Mouse (Mus musculus): ENCODE results near the gene Adamtsl1. TPM values are rescaled to one million over a fixed set of nuclear protein-coding genes. Genes with fewer than 3 reads are reported as not detected.

Gene Adamtsl1
- polyA plus RNA-seq, 1 experiment from 2014 or later, result 13.2 TPM

- Histone ChIP-seq H3K4me1 (ENCODE audit: control insufficient read depth, insufficient read depth, low read length) (no peaks in the 10 kb centered on the region), H3K27me3 (ENCODE audit: control insufficient read depth, insufficient read depth, low read length) (no peaks in the 10 kb centered on the region), H3K36me3 (ENCODE audit: control insufficient read depth, insufficient read depth, low read length) (no peaks in the 10 kb centered on the region), H3K9ac (ENCODE audit: low read depth, low read length) (no peak overlapping the region), H3K9me3 (replicated peaks; ENCODE audit: control insufficient read depth, low read length) (no peaks in the 10 kb centered on the region), H3K4me3 (ENCODE audit: low read depth, low read length) (no peak overlapping the region), H3K27ac (ENCODE audit: low read depth, low read length) (no peak overlapping the region), H3K4me2 (no peak overlapping the region)
- 69% methylated on average over 1 of the region's 1 CpGs for WGBS (ENCODE audit: insufficient replicate concordance)
- ATAC-seq (replicated peaks; ENCODE audit: insufficient number of reproducible peaks, low FRiP score, low TSS enrichment), result no peak
Measured at GRCm38 (mm10) chr4:85824705-85825085, 310.7 kb downstream of the Adamtsl1 start.

DNA sequence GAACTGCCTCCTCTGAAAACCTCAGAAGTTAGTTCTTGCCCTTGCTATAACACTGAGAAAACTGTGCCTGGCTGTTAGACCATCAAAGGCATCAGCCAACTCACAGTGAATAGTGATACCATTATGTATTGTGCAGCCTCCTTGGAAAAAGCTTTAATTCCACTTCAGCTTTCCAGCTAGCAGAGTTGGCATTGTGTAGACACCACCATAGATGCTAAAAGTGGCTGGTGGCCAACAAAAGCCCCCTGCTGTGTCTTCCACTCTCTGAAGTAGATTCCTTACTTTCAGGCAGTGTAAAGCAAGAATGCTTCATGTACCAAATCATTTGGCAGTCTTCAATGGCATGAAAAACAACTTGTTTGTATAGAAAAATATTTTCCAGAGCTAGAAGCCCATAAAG is 323.1 kb downstream of the Adamtsl1 start:
- no peak overlapping the region for H3K4me2 ChIP-seq
- H3K36me3 ChIP-seq (ENCODE audit: control insufficient read depth, insufficient read depth, low read length), result no peaks in the 10 kb centered on the region
- no peaks in the 10 kb centered on the region for H3K9me3 ChIP-seq (replicated peaks; ENCODE audit: control insufficient read depth, low read length)
- H3K4me1 ChIP-seq (ENCODE audit: control insufficient read depth, insufficient read depth, low read length), result no peaks in the 10 kb centered on the region
- ATAC-seq (replicated peaks; ENCODE audit: insufficient number of reproducible peaks, low FRiP score, low TSS enrichment), result no peak
- no peak overlapping the region for H3K27ac ChIP-seq (ENCODE audit: low read depth, low read length)
- no peak overlapping the region for H3K9ac ChIP-seq (ENCODE audit: low read depth, low read length)
- H3K4me3 ChIP-seq (ENCODE audit: low read depth, low read length), result no peak overlapping the region
- H3K27me3 ChIP-seq (ENCODE audit: control insufficient read depth, insufficient read depth, low read length), result no peaks in the 10 kb centered on the region

GRCm38 (mm10) chr4:85837532-85837965 is 323.6 kb downstream of the Adamtsl1 start:
- 68% methylated on average over 5 of the region's 5 CpGs for WGBS (ENCODE audit: insufficient replicate concordance)
- no peaks in the 10 kb centered on the region for H3K36me3 ChIP-seq (ENCODE audit: control insufficient read depth, insufficient read depth, low read length)
- no peaks in the 10 kb centered on the region for H3K4me1 ChIP-seq (ENCODE audit: control insufficient read depth, insufficient read depth, low read length)
- H3K27ac ChIP-seq (ENCODE audit: low read depth, low read length), result no peak overlapping the region
- no peaks in the 10 kb centered on the region for H3K9me3 ChIP-seq (replicated peaks; ENCODE audit: control insufficient read depth, low read length)
- no peak for ATAC-seq (replicated peaks; ENCODE audit: insufficient number of reproducible peaks, low FRiP score, low TSS enrichment)
- no peak overlapping the region for H3K9ac ChIP-seq (ENCODE audit: low read depth, low read length)
- no peak overlapping the region for H3K4me3 ChIP-seq (ENCODE audit: low read depth, low read length)
- no peaks in the 10 kb centered on the region for H3K27me3 ChIP-seq (ENCODE audit: control insufficient read depth, insufficient read depth, low read length)
- H3K4me2 ChIP-seq, result no peak overlapping the region

DNA sequence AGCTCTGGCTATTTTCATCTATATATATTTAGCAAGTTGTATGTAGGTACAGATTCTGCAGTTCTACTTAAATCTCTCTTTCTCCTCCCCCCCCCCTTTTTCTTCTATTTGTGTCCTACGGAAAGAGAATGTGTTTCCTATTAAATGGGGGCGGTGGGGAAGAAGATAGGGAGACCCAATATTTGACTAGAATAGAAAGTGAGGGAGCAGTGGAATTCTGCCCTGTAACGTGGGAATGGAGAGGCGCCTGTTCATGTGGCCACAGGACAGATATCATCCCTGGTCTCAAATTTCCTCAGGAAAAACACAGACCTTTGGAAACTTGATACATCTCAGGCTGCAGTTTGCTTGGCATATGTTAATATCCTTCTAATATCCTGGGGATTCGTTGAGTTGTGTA is 324.1 kb downstream of the Adamtsl1 start:
- ATAC-seq (replicated peaks; ENCODE audit: insufficient number of reproducible peaks, low FRiP score, low TSS enrichment), result no peak
- 39% methylated on average over 5 of the region's 5 CpGs for WGBS (ENCODE audit: insufficient replicate concordance)
- Histone ChIP-seq H3K9ac (ENCODE audit: low read depth, low read length) (no peak overlapping the region), H3K27me3 (ENCODE audit: control insufficient read depth, insufficient read depth, low read length) (no peaks in the 10 kb centered on the region), H3K36me3 (ENCODE audit: control insufficient read depth, insufficient read depth, low read length) (no peaks in the 10 kb centered on the region), H3K27ac (ENCODE audit: low read depth, low read length) (no peak overlapping the region), H3K4me1 (ENCODE audit: control insufficient read depth, insufficient read depth, low read length) (no peaks in the 10 kb centered on the region), H3K9me3 (replicated peaks; ENCODE audit: control insufficient read depth, low read length) (no peaks in the 10 kb centered on the region), H3K4me3 (ENCODE audit: low read depth, low read length) (no peak overlapping the region), H3K4me2 (no peak overlapping the region)

- no peaks in the 10 kb centered on the region for H3K27me3 ChIP-seq (ENCODE audit: control insufficient read depth, insufficient read depth, low read length)
- 72% methylated on average over 9 of the region's 9 CpGs for WGBS (ENCODE audit: insufficient replicate concordance)
- H3K9ac ChIP-seq (ENCODE audit: low read depth, low read length), result no peak overlapping the region
- no peaks in the 10 kb centered on the region for H3K9me3 ChIP-seq (replicated peaks; ENCODE audit: control insufficient read depth, low read length)
- ATAC-seq (replicated peaks; ENCODE audit: insufficient number of reproducible peaks, low FRiP score, low TSS enrichment), result no peak
- no peaks in the 10 kb centered on the region for H3K36me3 ChIP-seq (ENCODE audit: control insufficient read depth, insufficient read depth, low read length)
- no peak overlapping the region for H3K4me2 ChIP-seq
- H3K27ac ChIP-seq (ENCODE audit: low read depth, low read length), result no peak overlapping the region
- H3K4me1 ChIP-seq (ENCODE audit: control insufficient read depth, insufficient read depth, low read length), result no peaks in the 10 kb centered on the region
- H3K4me3 ChIP-seq (ENCODE audit: low read depth, low read length), result no peak overlapping the region
Measured at GRCm38 (mm10) chr4:85842113-85842512, 328.1 kb downstream of the Adamtsl1 start.

DNA sequence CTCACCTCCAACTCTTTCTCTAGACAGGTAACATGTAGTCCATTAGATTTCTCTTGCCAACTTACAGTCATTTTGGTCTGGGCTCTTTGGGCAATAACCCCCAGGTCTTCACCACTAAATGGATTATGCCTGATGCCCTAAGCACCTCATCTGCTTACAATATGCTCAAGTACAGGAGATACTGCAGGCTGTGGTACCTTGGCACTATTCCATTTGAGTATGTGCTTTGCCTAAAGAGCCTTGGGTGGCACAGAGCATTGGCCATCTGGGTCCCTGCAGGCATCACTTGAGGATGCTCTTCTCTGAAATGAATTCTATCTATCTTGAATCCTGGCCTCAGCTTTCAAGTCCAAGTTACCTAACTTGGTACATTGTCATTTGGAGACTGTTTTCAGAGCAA is 330.4 kb downstream of the Adamtsl1 start:
- no peak overlapping the region for H3K4me2 ChIP-seq
- no peak for ATAC-seq (replicated peaks; ENCODE audit: insufficient number of reproducible peaks, low FRiP score, low TSS enrichment)
- H3K4me1 ChIP-seq (ENCODE audit: control insufficient read depth, insufficient read depth, low read length), result no peaks in the 10 kb centered on the region
- H3K27ac ChIP-seq (ENCODE audit: low read depth, low read length), result no peak overlapping the region
- H3K4me3 ChIP-seq (ENCODE audit: low read depth, low read length), result no peak overlapping the region
- H3K36me3 ChIP-seq (ENCODE audit: control insufficient read depth, insufficient read depth, low read length), result no peaks in the 10 kb centered on the region
- H3K27me3 ChIP-seq (ENCODE audit: control insufficient read depth, insufficient read depth, low read length), result no peaks in the 10 kb centered on the region
- H3K9me3 ChIP-seq (replicated peaks; ENCODE audit: control insufficient read depth, low read length), result no peaks in the 10 kb centered on the region
- no peak overlapping the region for H3K9ac ChIP-seq (ENCODE audit: low read depth, low read length)

GRCm38 (mm10) chr4:85845931-85846330 is 332.0 kb downstream of the Adamtsl1 start:
- no peaks in the 10 kb centered on the region for H3K9me3 ChIP-seq (replicated peaks; ENCODE audit: control insufficient read depth, low read length)
- H3K9ac ChIP-seq (ENCODE audit: low read depth, low read length), result no peak overlapping the region
- H3K4me3 ChIP-seq (ENCODE audit: low read depth, low read length), result no peak overlapping the region
- no peak overlapping the region for H3K4me2 ChIP-seq
- ATAC-seq (replicated peaks; ENCODE audit: insufficient number of reproducible peaks, low FRiP score, low TSS enrichment), result no peak
- no peaks in the 10 kb centered on the region for H3K27me3 ChIP-seq (ENCODE audit: control insufficient read depth, insufficient read depth, low read length)
- no peaks in the 10 kb centered on the region for H3K36me3 ChIP-seq (ENCODE audit: control insufficient read depth, insufficient read depth, low read length)
- no peaks in the 10 kb centered on the region for H3K4me1 ChIP-seq (ENCODE audit: control insufficient read depth, insufficient read depth, low read length)
- H3K27ac ChIP-seq (ENCODE audit: low read depth, low read length), result no peak overlapping the region
- WGBS (ENCODE audit: insufficient replicate concordance), result 61% methylated on average over 7 of the region's 7 CpGs

- no peak overlapping the region for H3K4me3 ChIP-seq (ENCODE audit: low read depth, low read length)
- no peaks in the 10 kb centered on the region for H3K36me3 ChIP-seq (ENCODE audit: control insufficient read depth, insufficient read depth, low read length)
- H3K4me2 ChIP-seq, result no peak overlapping the region
- no peaks in the 10 kb centered on the region for H3K4me1 ChIP-seq (ENCODE audit: control insufficient read depth, insufficient read depth, low read length)
- 81% methylated on average over 7 of the region's 7 CpGs for WGBS (ENCODE audit: insufficient replicate concordance)
- no peak overlapping the region for H3K9ac ChIP-seq (ENCODE audit: low read depth, low read length)
- no peak overlapping the region for H3K27ac ChIP-seq (ENCODE audit: low read depth, low read length)
- H3K27me3 ChIP-seq (ENCODE audit: control insufficient read depth, insufficient read depth, low read length), result no peaks in the 10 kb centered on the region
- H3K9me3 ChIP-seq (replicated peaks; ENCODE audit: control insufficient read depth, low read length), result no peaks in the 10 kb centered on the region
- no peak for ATAC-seq (replicated peaks; ENCODE audit: insufficient number of reproducible peaks, low FRiP score, low TSS enrichment)
Measured at GRCm38 (mm10) chr4:85853401-85853800, 339.4 kb downstream of the Adamtsl1 start.

GRCm38 (mm10) chr4:85854507-85854906 is 340.5 kb downstream of the Adamtsl1 start:
- 40% methylated on average over 8 of the region's 8 CpGs for WGBS (ENCODE audit: insufficient replicate concordance)
- no peak for ATAC-seq (replicated peaks; ENCODE audit: insufficient number of reproducible peaks, low FRiP score, low TSS enrichment)
- Histone ChIP-seq H3K4me1 (ENCODE audit: control insufficient read depth, insufficient read depth, low read length) (no peaks in the 10 kb centered on the region), H3K27me3 (ENCODE audit: control insufficient read depth, insufficient read depth, low read length) (no peaks in the 10 kb centered on the region), H3K9me3 (replicated peaks; ENCODE audit: control insufficient read depth, low read length) (no peaks in the 10 kb centered on the region), H3K4me2 (no peak overlapping the region), H3K9ac (ENCODE audit: low read depth, low read length) (no peak overlapping the region), H3K4me3 (ENCODE audit: low read depth, low read length) (no peak overlapping the region), H3K27ac (ENCODE audit: low read depth, low read length) (no peak overlapping the region), H3K36me3 (ENCODE audit: control insufficient read depth, insufficient read depth, low read length) (no peaks in the 10 kb centered on the region)

Data from heart, embryonic 11.5 days (tissue).